Mouse (Mus musculus) left cerebral cortex, postnatal 14 days (tissue): Measurements from ENCODE around the gene Plagl1. TPM values are rescaled to one million over a fixed set of nuclear protein-coding genes. Genes with fewer than 3 reads are reported as not detected.
"Not testable (repeated sequence)": the region's sequence is repeated elsewhere in the genome, so short reads cannot be mapped to it uniquely, and the experiment has no call there.

Experiments
- DNase-seq, 2 experiments: peaks; one replicate each; pipeline ENCODE4 v3.0.0; 2021 to 2022; ENCODE audit warnings: low spot score in 2 of 2, mixed read lengths in 1 of 2
- intact Hi-C: fragments of 180-260 bp; cut with DNase I; formaldehyde crosslinking; loops from one replicate; pipeline ENCODE4 v1.15.1; 2025
- long read RNA-seq, 2 experiments: library from polyadenylated mRNA; stranded (forward); transcript quantifications; one replicate each; pipeline ENCODE4 v2.0.0; 2021
- total RNA-seq, 2 experiments: library from RNA; stranded (reverse); gene quantifications; 2 replicates each; pipeline ENCODE4 v1.2.3; 2021

The Plagl1 gene
- 10 to 100 TPM; 14.6 to 25.2 TPM for total RNA-seq
- long read RNA-seq, experiment 1, partial matches to known transcripts = 0 of 1 reads
- long read RNA-seq, experiment 1, other reads (novel, unspliced or antisense) = 1 of 1 reads
- long read RNA-seq, experiment 2 = 0 reads

GRCm38 (mm10) chr10:13060021-13060668 is at the start of gene Plagl1:
Gene Plagl1, plus strand, starts transcription at chr10:13060504.
- DNase-seq = no peak
- intact Hi-C loops = no loop called here

GRCm38 (mm10) chr10:13014026-13014425 is 46.3 kb upstream of the Plagl1 start:
- DNase-seq = no peak
- intact Hi-C loops = no loop called here

GRCm38 (mm10) chr10:13016573-13016972 is 43.7 kb upstream of the Plagl1 start:
- DNase-seq = peak; percentile 83 to 86
- intact Hi-C loops = loop anchor here (1.0 to 5.0 kb wide), 2 partner anchors 413 to 486 kb away; no protein-coding TSS in a partner anchor

- DNase-seq = peak in 1 of 2 experiments; percentile 12
- intact Hi-C loops = loop anchor here (2.0 to 5.0 kb wide), 2 partner anchors 68 to 484 kb away; no protein-coding TSS in a partner anchor
Measured at GRCm38 (mm10) chr10:13018510-13018909, 41.8 kb upstream of the Plagl1 start.

- no peak for DNase-seq
- intact Hi-C loops = loop anchor here (2.0 to 5.0 kb wide), 2 partner anchors 68 to 483 kb away; no protein-coding TSS in a partner anchor
Measured at GRCm38 (mm10) chr10:13019026-13019425, 41.3 kb upstream of the Plagl1 start.

GRCm38 (mm10) chr10:13022103-13022502 is 38.2 kb upstream of the Plagl1 start:
- DNase-seq = no peak
- intact Hi-C loops = no loop called here

GRCm38 (mm10) chr10:13023985-13024384 is 36.3 kb upstream of the Plagl1 start:
- DNase-seq, intact Hi-C loops: not testable (repeated sequence)

- DNase-seq = no peak
- intact Hi-C loops = no loop called here
Measured at GRCm38 (mm10) chr10:13027702-13028101, 32.6 kb upstream of the Plagl1 start.

- no peak for DNase-seq
- intact Hi-C loops = no loop called here
Measured at GRCm38 (mm10) chr10:13028215-13028614, 32.1 kb upstream of the Plagl1 start.

GRCm38 (mm10) chr10:13029416-13029815 is 30.9 kb upstream of the Plagl1 start:
- DNase-seq = no peak
- intact Hi-C loops = no loop called here

GRCm38 (mm10) chr10:13035270-13035669 is 25.0 kb upstream of the Plagl1 start:
- DNase-seq = no peak
- intact Hi-C loops = no loop called here

- intact Hi-C loops = no loop called here
- DNase-seq = no peak
Measured at GRCm38 (mm10) chr10:13039637-13040174, 20.6 kb upstream of the Plagl1 start.

- intact Hi-C loops = no loop called here
- DNase-seq = peak in 1 of 2 experiments; percentile 13
Measured at GRCm38 (mm10) chr10:13044659-13045058, 15.6 kb upstream of the Plagl1 start.

- DNase-seq = no peak
- intact Hi-C loops = no loop called here
Measured at GRCm38 (mm10) chr10:13047816-13048215, 12.5 kb upstream of the Plagl1 start.

GRCm38 (mm10) chr10:13056863-13057381 is 3.4 kb upstream of the Plagl1 start:
- DNase-seq = no peak
- intact Hi-C loops = no loop called here

- intact Hi-C loops = no loop called here
- DNase-seq = no peak
Measured at GRCm38 (mm10) chr10:13060821-13061671, 742 bp downstream of the Plagl1 start.

- DNase-seq = no peak
- intact Hi-C loops = no loop called here
Measured at GRCm38 (mm10) chr10:13062373-13062772, 2.1 kb downstream of the Plagl1 start.

- intact Hi-C loops = no loop called here
- DNase-seq = no peak
Measured at GRCm38 (mm10) chr10:13063457-13063856, 3.2 kb downstream of the Plagl1 start.

- intact Hi-C loops = no loop called here
Measured at GRCm38 (mm10) chr10:13065129-13065752, 4.9 kb downstream of the Plagl1 start.

More at GRCm38 (mm10) chr10:13065129-13065752, 4.9 kb downstream of the Plagl1 start:
- no peak for DNase-seq
